Mouse (Mus musculus): ENCODE data around the gene Zmynd15.

DNA sequence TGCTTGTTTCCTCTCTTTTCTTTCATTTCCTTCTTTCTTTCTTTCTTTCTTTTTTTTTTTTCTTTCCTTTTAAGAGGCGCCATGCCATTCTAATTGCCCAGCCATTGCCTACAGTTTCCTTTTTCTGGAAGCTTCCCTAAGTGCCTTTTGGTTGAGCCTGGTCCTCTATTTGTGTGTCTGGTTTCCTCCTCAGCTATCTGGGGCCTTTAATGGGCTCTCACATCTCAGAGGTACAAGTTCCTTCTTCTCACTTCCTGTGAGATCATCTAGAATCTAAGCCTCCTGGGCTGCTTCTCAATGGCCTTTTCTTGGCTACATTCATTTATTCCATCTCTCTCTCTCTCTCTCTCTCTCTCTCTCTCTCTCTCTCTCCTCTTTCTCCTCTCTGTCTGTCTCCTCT, 11.9 kb upstream of the Zmynd15 start:
- no peak for TF ChIP-seq CTCF (IDR thresholded peaks at IDR 0.05; ENCODE audit: extremely low read depth, insufficient read length, insufficient replicate concordance, low read depth, low read length)
- no peak for TF ChIP-seq POLR2A (IDR thresholded peaks at IDR 0.05; ENCODE audit: low read depth, low read length)
